Mouse (Mus musculus): Measurements from ENCODE around the gene 3110070M22Rik. TPM values are rescaled to one million over a fixed set of nuclear protein-coding genes. Genes with fewer than 3 reads are reported as not detected.

3110070M22Rik gene
- polyA plus RNA-seq, 1 experiment, result not detected

- Histone ChIP-seq H3K27ac (ENCODE audit: control insufficient read depth, insufficient read depth, low read depth, low read length, poor library complexity) (no peak overlapping the region), H3K4me3 (replicated peaks; ENCODE audit: control insufficient read depth, low read depth, low read length) (no peak overlapping the region), H3K4me1 (ENCODE audit: control insufficient read depth, insufficient read depth, low read length) (no peaks in the 10 kb centered on the region)
- TF ChIP-seq POLR2A (IDR thresholded peaks at IDR 0.05; ENCODE audit: borderline replicate concordance, control insufficient read depth, low read depth, low read length) (no peak), CTCF (IDR thresholded peaks at IDR 0.05; ENCODE audit: control insufficient read depth, insufficient read depth, low read length) (no peak)
- 76% methylated on average over 7 of the region's 7 CpGs for WGBS
Observed at GRCm38 (mm10) chr13:119456342-119456741, 31.8 kb downstream of the 3110070M22Rik start.

- TF ChIP-seq CTCF (IDR thresholded peaks at IDR 0.05; ENCODE audit: control insufficient read depth, insufficient read depth, low read length), result no peak
- Histone ChIP-seq H3K4me3 (replicated peaks; ENCODE audit: control insufficient read depth, low read depth, low read length) (no peak overlapping the region), H3K4me1 (ENCODE audit: control insufficient read depth, insufficient read depth, low read length) (no peaks in the 10 kb centered on the region), H3K27ac (ENCODE audit: control insufficient read depth, insufficient read depth, low read depth, low read length, poor library complexity) (no peak overlapping the region)
Observed at GRCm38 (mm10) chr13:119455082-119455481, 33.1 kb downstream of the 3110070M22Rik start.

- TF ChIP-seq CTCF (IDR thresholded peaks at IDR 0.05; ENCODE audit: control insufficient read depth, insufficient read depth, low read length) (no peak), POLR2A (IDR thresholded peaks at IDR 0.05; ENCODE audit: borderline replicate concordance, control insufficient read depth, low read depth, low read length) (no peak)
- H3K4me1 ChIP-seq (ENCODE audit: control insufficient read depth, insufficient read depth, low read length), result no peaks in the 10 kb centered on the region
- 53% methylated on average over 4 of the region's 4 CpGs for WGBS
- H3K27ac ChIP-seq (ENCODE audit: control insufficient read depth, insufficient read depth, low read depth, low read length, poor library complexity), result no peak overlapping the region
- no peak overlapping the region for H3K4me3 ChIP-seq (replicated peaks; ENCODE audit: control insufficient read depth, low read depth, low read length)
Observed at GRCm38 (mm10) chr13:119453563-119453962, 34.6 kb downstream of the 3110070M22Rik start.

GRCm38 (mm10) chr13:119442244-119442643 lies 45.9 kb downstream of the 3110070M22Rik start:
- WGBS, result 48% methylated on average over 1 of the region's 1 CpGs
- Histone ChIP-seq H3K4me1 (ENCODE audit: control insufficient read depth, insufficient read depth, low read length) (no peaks in the 10 kb centered on the region; the same call in 1 of the 2 replicates), H3K27ac (ENCODE audit: control insufficient read depth, insufficient read depth, low read depth, low read length, poor library complexity) (no peak overlapping the region), H3K4me3 (replicated peaks; ENCODE audit: control insufficient read depth, low read depth, low read length) (no peak overlapping the region)
- TF ChIP-seq CTCF (IDR thresholded peaks at IDR 0.05; ENCODE audit: control insufficient read depth, insufficient read depth, low read length) (no peak), POLR2A (IDR thresholded peaks at IDR 0.05; ENCODE audit: borderline replicate concordance, control insufficient read depth, low read depth, low read length) (no peak)

Other genes starting within 250 kb of the 3110070M22Rik start
- gene Paip1, start 59.8 kb downstream of the 3110070M22Rik start, polyA plus RNA-seq (2011; ENCODE audit: insufficient read depth, insufficient read length, low replicate concordance, missing spikeins), result 22.7 and 62.0 TPM in 2 replicates
- 26.9 and 58.6 TPM in 2 replicates for gene 4833420G17Rik, start 25.6 kb downstream of the 3110070M22Rik start, polyA plus RNA-seq (2011; ENCODE audit: insufficient read depth, insufficient read length, low replicate concordance, missing spikeins)
- gene Tmem267, start 344 bp downstream of the 3110070M22Rik start, polyA plus RNA-seq (2011; ENCODE audit: insufficient read depth, insufficient read length, low replicate concordance, missing spikeins), result 2.9 and 3.4 TPM in 2 replicates
- not detected in 2 replicates for gene Ccl28, start 135.4 kb upstream of the 3110070M22Rik start, polyA plus RNA-seq (2011; ENCODE audit: insufficient read depth, insufficient read length, low replicate concordance, missing spikeins)
- 6.7 and 14.8 TPM in 2 replicates for gene Hmgcs1, start 202.0 kb upstream of the 3110070M22Rik start, polyA plus RNA-seq (2011; ENCODE audit: insufficient read depth, insufficient read length, low replicate concordance, missing spikeins)

Data from bone marrow, adult 2 months (tissue).